Mouse (Mus musculus): ENCODE measurements at regions not wholly inside any gene's neighbourhood (a gene's known extent, or its start where the extent isn't known, plus 50 kb on each side); places are given as distances from the start of the nearest gene placed in this dataset.

DNA sequence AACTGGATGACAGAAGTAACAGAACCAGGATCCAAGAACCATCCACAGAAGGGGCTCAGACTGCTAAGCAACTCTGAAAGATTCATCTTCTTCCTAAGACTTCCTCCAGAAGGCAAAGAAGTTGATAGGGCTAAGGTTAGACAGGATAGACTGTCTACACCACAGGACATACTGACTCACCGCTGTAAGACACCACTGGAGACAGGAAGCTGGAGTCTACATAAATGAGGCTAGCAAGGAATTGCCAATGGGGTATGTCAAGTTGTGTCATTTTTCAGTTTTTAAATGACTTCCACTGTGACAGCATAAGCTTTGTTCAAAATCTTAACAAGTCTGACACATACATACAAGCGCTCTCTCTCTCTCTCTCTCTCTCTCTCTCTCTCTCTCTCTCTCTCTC lies 645.4 kb upstream of the Gm10131 start:
- intact Hi-C loops (cut with DNase I), result no loop called here
- DNase-seq (ENCODE audit: low spot score), result no peak

- intact Hi-C loops (cut with DNase I), result no loop called here
- DNase-seq (ENCODE audit: low spot score), result no peak
Measured at GRCm38 (mm10) chr8:34756171-34756570, 644.6 kb upstream of the Gm10131 start.

GRCm38 (mm10) chr8:34755480-34755879 lies 643.9 kb upstream of the Gm10131 start:
- DNase-seq (ENCODE audit: low spot score), result no peak
- intact Hi-C loops (cut with DNase I), result no loop called here

DNA sequence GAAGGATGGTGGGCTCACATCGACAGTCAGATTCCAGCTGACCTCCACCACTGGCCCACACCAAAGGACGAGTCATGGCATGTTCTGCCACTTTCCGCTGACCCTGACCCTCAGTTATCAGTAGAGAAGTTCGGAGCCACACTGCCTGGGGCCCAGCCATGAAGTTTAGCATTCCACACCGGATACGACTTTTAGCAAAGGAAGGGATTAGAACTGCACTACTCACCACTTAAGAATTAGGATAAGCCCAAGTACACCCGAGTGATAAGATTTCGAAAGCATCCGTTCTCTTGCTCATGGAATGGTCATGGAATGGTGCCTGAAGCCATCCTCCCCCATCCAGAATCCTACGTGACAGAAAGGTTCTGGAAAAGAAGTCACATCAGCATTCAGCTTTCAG lies 641.5 kb upstream of the Gm10131 start:
- intact Hi-C loops (cut with DNase I), result no loop called here
- no peak for DNase-seq (ENCODE audit: low spot score)

DNA sequence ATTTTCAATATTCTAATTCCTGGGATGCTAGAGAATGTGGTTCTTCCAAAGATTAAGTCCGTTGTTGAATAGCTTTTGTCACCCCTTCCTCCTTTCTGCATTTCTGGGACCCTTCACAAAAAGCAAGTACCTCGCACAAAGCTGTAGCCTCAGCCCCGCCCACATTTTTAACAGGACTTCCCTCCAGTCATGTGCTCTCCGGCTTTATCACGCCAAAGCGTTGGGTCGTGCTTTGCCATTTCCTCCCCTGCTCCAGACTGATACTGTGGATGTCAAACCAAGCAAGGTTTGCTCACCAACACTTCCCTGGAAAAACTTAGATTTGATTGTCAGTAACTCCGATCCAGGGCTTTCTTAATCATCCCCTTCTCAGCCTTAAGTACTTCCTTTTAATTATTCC lies 637.0 kb upstream of the Gm10131 start:
- DNase-seq (ENCODE audit: low spot score), result no peak
- intact Hi-C loops (cut with DNase I), result no loop called here

DNA sequence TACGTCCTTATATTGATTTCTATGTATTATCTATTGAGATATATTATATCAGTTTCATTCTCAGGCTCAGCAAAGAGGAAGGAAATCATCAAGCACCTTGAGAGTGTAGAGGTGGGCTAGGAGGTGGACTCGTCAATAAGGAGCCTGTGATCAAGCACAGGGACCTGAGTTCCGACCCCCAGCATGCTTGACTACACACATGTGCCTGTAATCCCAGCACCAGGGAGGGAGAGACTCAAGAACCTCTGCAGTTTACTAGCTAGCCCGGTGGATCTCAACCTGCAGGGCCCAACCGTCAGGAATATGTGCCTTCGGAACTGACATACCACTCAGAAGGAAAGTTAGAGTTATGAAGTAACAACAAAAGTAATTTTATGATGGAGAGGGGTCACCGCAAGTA lies 634.2 kb upstream of the Gm10131 start:
- intact Hi-C loops (cut with DNase I), result no loop called here

GRCm38 (mm10) chr8:34744682-34745081 lies 633.1 kb upstream of the Gm10131 start:
- no peak for DNase-seq (ENCODE audit: low spot score)
- intact Hi-C loops (cut with DNase I), result no loop called here

More for the DNA sequence above, 634.2 kb upstream of the Gm10131 start:
- no peak for DNase-seq (ENCODE audit: low spot score)

- DNase-seq (ENCODE audit: low spot score), result no peak
- intact Hi-C loops (cut with DNase I), result no loop called here
Measured at GRCm38 (mm10) chr8:34744179-34744578, 632.6 kb upstream of the Gm10131 start.

- intact Hi-C loops (cut with DNase I), result no loop called here
- DNase-seq (ENCODE audit: low spot score), result no peak
Measured at GRCm38 (mm10) chr8:34743137-34743536, 631.6 kb upstream of the Gm10131 start.

DNA sequence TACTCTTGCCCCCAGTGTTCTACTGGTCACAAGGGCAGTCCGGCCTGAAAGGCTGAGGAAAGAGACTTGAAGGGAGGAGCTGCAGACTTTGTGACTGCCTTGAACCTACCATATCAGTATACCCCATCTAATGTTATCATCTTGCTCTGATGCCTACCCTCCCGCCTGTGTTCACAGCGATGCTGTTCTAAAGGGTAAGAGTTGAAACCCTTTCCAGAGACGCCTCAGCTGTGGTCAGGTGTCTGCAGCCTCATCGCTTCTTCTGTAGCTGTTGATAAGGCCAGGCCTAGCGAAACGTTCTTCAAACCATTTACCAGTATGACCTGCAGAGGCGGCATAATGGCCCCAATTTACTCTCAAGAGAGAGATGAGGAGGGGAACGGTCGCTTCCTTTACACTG lies 629.3 kb upstream of the Gm10131 start:
- intact Hi-C loops (cut with DNase I), result no loop called here
- DNase-seq (ENCODE audit: low spot score), result no peak

DNA sequence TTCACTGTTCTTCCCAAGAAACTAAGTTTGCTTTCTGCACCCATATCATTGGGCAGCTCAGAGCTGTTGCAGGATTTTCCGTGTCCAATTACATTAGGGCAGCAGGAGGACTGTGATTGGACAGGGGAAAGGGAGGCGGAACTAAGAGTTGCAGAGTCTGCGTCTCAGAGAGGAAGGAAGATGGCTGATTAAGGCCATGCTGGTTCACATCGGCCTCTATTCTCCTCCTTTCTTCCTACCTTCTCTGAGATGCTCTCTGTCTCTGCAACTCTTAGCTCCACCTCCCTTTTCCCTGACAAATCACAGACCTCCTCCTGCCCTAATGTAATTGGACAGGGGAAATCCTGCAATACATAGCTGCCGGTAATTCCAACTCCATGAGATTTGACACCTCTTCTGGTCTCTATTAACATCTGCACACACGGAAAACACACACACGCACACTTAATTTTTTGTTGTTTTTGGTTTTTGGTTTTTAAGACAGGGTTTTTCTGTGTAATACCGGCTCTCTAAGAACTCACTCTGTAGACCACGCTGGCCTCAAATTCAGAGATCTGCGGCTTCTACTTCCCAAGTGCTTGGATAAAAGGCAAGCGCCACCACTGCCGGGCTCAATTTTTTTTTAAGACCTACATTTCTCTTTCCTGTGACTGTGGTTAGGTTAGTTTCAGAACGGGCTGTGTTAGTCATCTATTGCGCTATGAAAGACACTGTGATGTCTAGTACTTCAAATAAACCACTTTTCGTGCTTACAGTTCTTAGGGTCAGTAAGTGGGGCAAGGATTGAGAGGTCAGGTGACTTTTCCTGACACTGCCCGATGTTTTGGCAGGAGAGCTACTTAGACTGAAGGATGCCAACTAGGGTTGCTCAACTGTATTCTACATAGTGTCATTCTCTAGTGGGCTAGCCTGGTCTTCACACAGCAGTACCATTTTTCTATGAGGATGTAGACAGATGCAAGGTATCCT lies 628.6 kb upstream of the Gm10131 start:
- intact Hi-C loops (cut with DNase I), result no loop called here
- DNase-seq (ENCODE audit: low spot score), result no peak

GRCm38 (mm10) chr8:34736214-34736613 lies 624.7 kb upstream of the Gm10131 start:
- no peak for DNase-seq (ENCODE audit: low spot score)
- intact Hi-C loops (cut with DNase I), result no loop called here

DNA sequence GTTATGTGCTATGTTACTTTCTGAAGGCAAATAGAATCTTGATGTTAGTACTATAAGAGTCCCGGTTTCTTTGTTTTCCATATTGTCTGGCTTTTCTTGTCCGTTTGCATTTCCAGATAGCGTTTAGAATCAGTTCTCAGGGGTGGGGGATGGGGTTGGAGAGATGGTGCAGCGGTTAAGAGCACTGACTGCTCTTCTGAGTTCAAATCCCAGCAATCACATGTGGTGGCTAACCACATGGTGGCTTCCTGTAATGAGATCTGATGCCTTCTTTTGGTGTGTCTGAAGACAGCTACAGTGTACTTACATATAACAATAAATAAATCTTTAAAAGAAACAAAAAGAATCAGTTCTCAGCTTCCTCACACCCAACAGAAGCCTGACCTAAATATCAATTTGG lies 623.5 kb upstream of the Gm10131 start:
- intact Hi-C loops (cut with DNase I), result no loop called here
- DNase-seq (ENCODE audit: low spot score), result no peak

DNA sequence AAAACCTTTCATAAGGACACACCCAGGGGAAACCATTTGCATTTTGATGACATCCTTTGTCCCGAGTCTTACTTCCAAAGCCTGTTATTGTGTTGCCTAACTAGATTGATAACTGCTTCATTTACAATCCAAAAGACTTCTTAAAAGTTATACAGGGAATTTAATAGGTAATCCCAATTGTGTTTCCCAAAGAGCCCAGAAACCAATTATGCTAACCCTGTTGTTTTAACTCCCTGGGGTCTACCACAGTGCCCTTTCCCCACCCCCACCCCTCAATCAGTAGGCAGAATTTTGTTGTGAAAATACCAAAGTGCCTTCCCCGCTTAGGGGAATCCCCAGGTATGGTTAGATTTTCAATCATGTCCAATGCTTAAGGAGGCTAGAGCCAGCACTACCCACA lies 621.3 kb upstream of the Gm10131 start:
- DNase-seq (ENCODE audit: low spot score), result no peak
- intact Hi-C loops (cut with DNase I), result no loop called here

DNA sequence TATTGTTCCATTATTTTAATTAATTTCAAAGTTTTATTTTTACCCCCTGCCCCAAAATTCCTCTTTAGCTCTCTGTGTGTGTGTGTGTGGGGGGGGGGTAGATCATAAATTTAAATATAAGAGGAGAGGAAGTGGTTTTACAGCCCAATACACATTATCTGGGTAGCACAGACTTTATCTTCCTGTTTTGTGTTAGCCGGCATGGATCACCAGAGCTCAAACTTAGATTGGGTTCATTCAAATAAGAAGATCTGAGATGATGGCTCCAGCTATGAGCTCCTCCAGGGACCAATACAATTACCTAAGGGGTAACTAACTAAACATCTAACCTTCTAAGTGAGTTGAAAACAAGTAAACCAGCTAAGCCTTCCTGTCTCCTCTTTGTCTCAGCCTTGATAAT lies 620.8 kb upstream of the Gm10131 start:
- intact Hi-C loops (cut with DNase I), result no loop called here
- no peak for DNase-seq (ENCODE audit: low spot score)

GRCm38 (mm10) chr8:34731096-34731999 lies 619.8 kb upstream of the Gm10131 start:
- no peak for DNase-seq (ENCODE audit: low spot score)
- intact Hi-C loops (cut with DNase I), result no loop called here

- no peak for DNase-seq (ENCODE audit: low spot score)
- intact Hi-C loops (cut with DNase I), result no loop called here
Measured at GRCm38 (mm10) chr8:34729585-34729984, 618.0 kb upstream of the Gm10131 start.

- no peak for DNase-seq (ENCODE audit: low spot score)
- intact Hi-C loops (cut with DNase I), result no loop called here
Measured at GRCm38 (mm10) chr8:34727699-34728098, 616.2 kb upstream of the Gm10131 start.

DNA sequence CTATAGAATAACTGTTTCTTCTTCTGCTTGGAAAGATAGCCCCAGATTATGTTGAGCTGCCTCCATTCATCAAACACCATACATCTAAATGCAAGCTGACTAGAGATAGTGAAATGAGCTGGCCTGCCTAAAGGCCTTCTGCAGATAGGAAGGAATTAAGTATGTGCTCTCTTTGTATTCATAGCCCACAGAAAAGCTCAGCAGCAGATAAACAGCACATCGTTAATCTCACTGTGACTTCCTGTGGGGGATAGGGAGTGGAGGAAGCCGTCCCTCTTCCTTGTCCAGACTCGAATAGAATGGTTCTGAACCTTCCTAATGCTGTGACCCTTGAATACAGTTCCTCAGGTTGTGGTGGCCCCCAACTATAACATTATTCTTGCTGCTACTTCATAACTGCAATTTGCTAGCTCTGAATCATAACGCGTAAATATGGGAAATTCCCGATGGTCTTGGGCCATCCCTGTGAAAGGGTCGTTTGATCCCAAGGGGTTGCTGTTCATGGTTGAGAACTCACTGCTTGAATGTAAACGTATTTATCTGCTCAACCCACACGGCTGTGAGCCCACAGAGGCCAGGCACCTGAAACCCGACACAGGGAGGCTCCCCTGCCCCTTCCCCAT lies 614.7 kb upstream of the Gm10131 start:
- intact Hi-C loops (cut with DNase I), result no loop called here
- no peak for DNase-seq (ENCODE audit: low spot score)

- intact Hi-C loops (cut with DNase I), result no loop called here
- no peak for DNase-seq (ENCODE audit: low spot score)
Measured at GRCm38 (mm10) chr8:34725546-34725945, 614.0 kb upstream of the Gm10131 start.

All from heart, postnatal 25 days (tissue).